Mouse (Mus musculus) lung, postnatal 0 days (tissue): ENCODE data around the gene Ctse.

Experiments
- CTCF ChIP-seq: IDR thresholded peaks from 2 replicates; pipeline ENCODE4 v1.5.1; 2016; ENCODE audit warnings: antibody characterized with exemption, mild to moderate bottlenecking
- EP300 ChIP-seq: IDR thresholded peaks from 2 replicates; pipeline ENCODE4 v1.6.1; 2016; ENCODE audit warnings: antibody characterized with exemption, mild to moderate bottlenecking, control low read depth

- TF ChIP-seq CTCF = no peak
- TF ChIP-seq EP300 = no peak
Observed at GRCm38 (mm10) chr1:131619348-131619747, 18.8 kb upstream of the Ctse start.
